In the genomic region with DNA sequence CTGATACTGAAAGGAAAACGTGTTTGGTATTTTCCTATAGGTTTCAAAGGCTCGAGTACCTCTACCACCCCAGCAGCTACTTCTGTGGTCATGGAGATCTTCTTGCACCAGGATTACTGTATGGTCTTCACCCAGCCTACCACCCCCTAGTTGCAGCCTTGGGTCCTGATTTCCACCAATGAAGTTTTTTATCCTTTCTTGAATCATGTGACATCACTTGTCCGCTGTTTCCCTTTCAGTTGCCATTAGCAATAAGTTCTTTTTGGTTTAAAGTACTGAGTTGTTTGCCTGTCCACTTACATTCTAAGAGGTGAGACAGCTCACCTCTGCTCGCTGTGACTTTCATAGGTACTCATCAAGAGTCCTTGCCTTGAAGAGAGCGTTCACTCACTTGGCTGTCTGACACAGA, we compare ENCODE assay signal across 8 mouse cellular contexts. TPM values are rescaled to one million over a fixed set of nuclear protein-coding genes. Genes with fewer than 3 reads are reported as not detected.
DNase-seq lines count a peak whose midpoint lies in the region; ATAC-seq lines count a peak whose summit lies in the region.

No protein-coding gene starts in this region.

- no peaks in the 10 kb centered on the region for H3K9me3 ChIP-seq in heart, embryonic 16.5 days (replicated peaks; ENCODE audit: control insufficient read depth, low read length)
- no peaks in the 10 kb centered on the region for H3K9me3 ChIP-seq in midbrain, embryonic 11.5 days (ENCODE audit: control insufficient read depth, low read length)

- H3K27me3 ChIP-seq in heart, embryonic 16.5 days (ENCODE audit: control insufficient read depth, insufficient read depth, low read length), result no peaks in the 10 kb centered on the region
- H3K27me3 ChIP-seq in midbrain, embryonic 11.5 days (ENCODE audit: control insufficient read depth, insufficient read depth, low read length), result no peaks in the 10 kb centered on the region

- peak overlapping the region; percentile 94 for H3K9ac ChIP-seq in heart, embryonic 16.5 days (ENCODE audit: low read length)
- peak overlapping the region; percentile 83 for H3K9ac ChIP-seq in midbrain, embryonic 11.5 days (ENCODE audit: low read length)

- DNase-seq in adrenal gland, postnatal 36 days, result peak; percentile 4 to 32
- DNase-seq in adrenal gland, adult 8-10 months, result no peak
- peak; percentile 11 for DNase-seq in urinary bladder, postnatal 25 days (ENCODE audit: low spot score)
- DNase-seq in urinary bladder, postnatal 4 days (ENCODE audit: low spot score in 2 of 2), result no peak
- DNase-seq in left cerebral cortex, postnatal 14 days (ENCODE audit: low spot score in 2 of 2), result peak; percentile 34 to 57
- DNase-seq in midbrain, embryonic 11.5 days (ENCODE audit: low spot score, missing footprints), result peak; percentile 89
- no peak for DNase-seq in natural killer cell, adult 2 months (ENCODE audit: low spot score in 2 of 2)

- H3K4me1 ChIP-seq in heart, embryonic 16.5 days (ENCODE audit: control insufficient read depth, insufficient read depth, low read length), result peaks cover 8% of the 10 kb centered on the region
- H3K4me1 ChIP-seq in midbrain, embryonic 11.5 days (ENCODE audit: control insufficient read depth, insufficient read depth, low read length), result peaks cover 4% of the 10 kb centered on the region

- H3K4me3 ChIP-seq in heart, embryonic 16.5 days (ENCODE audit: low read length), result peak overlapping the region; percentile 87
- H3K4me3 ChIP-seq in midbrain, embryonic 11.5 days (ENCODE audit: low read depth, low read length), result peak overlapping the region; percentile 65

- intact Hi-C loops in left cerebral cortex, postnatal 14 days (cut with DNase I), result no loop called here

- WGBS in heart, embryonic 16.5 days, result 19% methylated on average over 5 of the region's 5 CpGs
- WGBS in midbrain, embryonic 11.5 days, result 54% methylated on average over 5 of the region's 5 CpGs

- H3K36me3 ChIP-seq in heart, embryonic 16.5 days (ENCODE audit: control insufficient read depth, insufficient read depth), result no peaks in the 10 kb centered on the region
- 0 out of 2 replicates have a peak, but pooled peaks cover 3% of the 10 kb centered on the region for H3K36me3 ChIP-seq in midbrain, embryonic 11.5 days (ENCODE audit: control insufficient read depth, insufficient read depth, low read length)

- peak; percentile 64 for ATAC-seq in heart, embryonic 16.5 days (replicated peaks; ENCODE audit: extremely low read depth, insufficient read depth, low FRiP score)
- ATAC-seq in midbrain, embryonic 11.5 days (ENCODE audit: low FRiP score), result peak; percentile 70; the same call in 1 of the 2 replicates

- H3K27ac ChIP-seq in heart, embryonic 16.5 days (ENCODE audit: low read length), result peak overlapping the region; percentile 89
- H3K27ac ChIP-seq in midbrain, embryonic 11.5 days (ENCODE audit: low read depth, low read length), result no peak overlapping the region

- H3K4me2 ChIP-seq in heart, embryonic 16.5 days (ENCODE audit: low read depth, low read length), result peak overlapping the region; percentile 78
- H3K4me2 ChIP-seq in midbrain, embryonic 11.5 days, result peak overlapping the region; percentile 66

RNA-seq across cellular contexts. Expression of gene Tigd2, which starts 0.6 kb away (rescaled TPM):
- 10 to 100 TPM; 16.4 to 16.9 TPM for total RNA-seq in adrenal gland, postnatal 36 days (2021)
- 10 to 100 TPM; 17.3 to 24.4 (median 20.9) TPM for total RNA-seq in adrenal gland, adult 8-10 months (2022)
- 11.1 and 12.0 TPM in 2 replicates for polyA plus RNA-seq in heart, embryonic 16.5 days (2015; fragmentation: Nextera tagmentation; extraction: Ambion mirVana)
- 10 to 100 TPM; 10.6 to 12.0 TPM for total RNA-seq in left cerebral cortex, postnatal 14 days (2021)
- polyA plus RNA-seq in midbrain, embryonic 11.5 days (2014; fragmentation: Nextera tagmentation; extraction: Ambion mirVana), result 11.9 and 14.2 TPM in 2 replicates

Comparison
In these comparisons a context has a peak if more than half of its experiments do, and no peak if none do; other contexts are left out.
1. DNase-seq: peak in adrenal gland, postnatal 36 days (2 of 2), urinary bladder, postnatal 25 days (single experiment), left cerebral cortex, postnatal 14 days (2 of 2) and midbrain, embryonic 11.5 days (single experiment); none in adrenal gland, adult 8-10 months (single experiment), urinary bladder, postnatal 4 days (0 of 2) and natural killer cell, adult 2 months (0 of 2).